Mouse (Mus musculus): ENCODE results near the gene Olfm3. TPM values are rescaled to one million over a fixed set of nuclear protein-coding genes. Genes with fewer than 3 reads are reported as not detected.

Olfm3 gene
- polyA plus RNA-seq, 1 experiment from 2014 or later, result 0.92 TPM

DNA sequence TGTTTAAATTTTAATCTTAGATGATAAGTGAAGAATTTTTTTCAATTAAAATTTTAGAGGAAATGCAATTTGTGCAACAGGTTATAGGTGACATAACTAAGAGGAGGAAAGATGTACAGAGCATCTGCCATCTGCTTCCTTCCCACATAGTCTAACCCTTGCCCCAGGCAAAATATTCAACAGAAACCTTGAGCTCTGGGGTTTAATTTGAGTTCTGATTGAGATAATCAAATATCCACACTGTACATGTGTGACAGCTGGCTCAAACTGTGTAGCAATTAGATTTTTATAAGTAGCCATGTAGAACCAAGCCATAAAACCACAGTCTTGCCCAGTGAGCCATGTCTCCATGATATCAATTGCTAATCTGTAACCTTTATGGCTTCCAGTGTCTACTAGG, 179.1 kb downstream of the Olfm3 start:
- no peaks in the 10 kb centered on the region for H3K27me3 ChIP-seq
- ATAC-seq, result no peak

DNA sequence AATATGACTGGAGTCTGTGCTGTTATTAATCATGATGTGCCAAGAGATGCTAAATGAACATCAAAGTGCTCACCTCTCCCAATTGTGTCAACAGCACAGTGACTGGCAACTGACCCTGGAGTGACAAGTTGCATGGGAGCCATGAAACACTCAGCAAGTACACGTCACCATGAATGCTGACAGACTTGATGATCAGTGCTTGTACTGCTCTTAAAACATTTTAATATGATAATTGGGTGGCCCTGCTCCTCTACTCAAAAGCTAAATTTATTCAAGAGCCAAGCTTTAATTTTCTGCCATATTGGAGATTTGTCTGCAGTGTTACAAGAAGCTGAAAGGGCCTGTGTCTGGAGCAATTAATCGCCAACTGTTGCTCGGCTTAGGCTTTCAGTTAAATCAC, 184.4 kb downstream of the Olfm3 start:
- Histone ChIP-seq H3K4me3 (no peak overlapping the region), H3K9ac (no peak overlapping the region), H3K9me3 (replicated peaks) (no peaks in the 10 kb centered on the region), H3K4me1 (peaks cover 9% of the 10 kb centered on the region; the same call in 1 of the 2 replicates), H3K36me3 (ENCODE audit: poor library complexity, severe bottlenecking) (no peaks in the 10 kb centered on the region), H3K27me3 (no peaks in the 10 kb centered on the region), H3K4me2 (no peak overlapping the region), H3K27ac (no peak overlapping the region)
- 57% methylated on average over 3 of the region's 3 CpGs for WGBS
- ATAC-seq, result peak; percentile 57

More for the DNA sequence above, 179.1 kb downstream of the Olfm3 start:
- peaks cover 7% of the 10 kb centered on the region for H3K4me1 ChIP-seq
- no peaks in the 10 kb centered on the region for H3K36me3 ChIP-seq (ENCODE audit: poor library complexity, severe bottlenecking)
- H3K4me2 ChIP-seq, result no peak overlapping the region
- no peaks in the 10 kb centered on the region for H3K9me3 ChIP-seq (replicated peaks)
- no peak overlapping the region for H3K27ac ChIP-seq
- H3K4me3 ChIP-seq, result no peak overlapping the region
- H3K9ac ChIP-seq, result no peak overlapping the region

DNA sequence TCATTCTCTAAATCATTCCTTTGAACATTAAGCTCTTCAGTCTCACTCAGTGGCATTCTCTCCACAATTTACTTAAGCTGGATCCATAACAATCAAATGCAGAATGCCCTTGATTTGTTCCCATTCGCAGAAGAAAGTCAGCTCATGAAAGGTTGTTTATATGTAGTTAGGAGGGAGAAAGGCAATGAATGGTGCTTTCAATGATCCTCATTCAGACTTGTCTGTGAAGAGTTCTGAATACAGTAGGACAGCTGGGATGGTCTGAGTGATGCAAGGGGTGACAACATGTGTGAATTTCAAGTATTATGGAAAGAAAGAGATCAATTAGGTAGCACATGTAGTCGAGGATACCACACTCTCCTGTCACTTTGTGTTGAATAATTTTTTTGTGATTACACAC, 186.8 kb downstream of the Olfm3 start:
- Histone ChIP-seq H3K9me3 (replicated peaks) (no peaks in the 10 kb centered on the region), H3K27me3 (no peaks in the 10 kb centered on the region), H3K27ac (no peak overlapping the region), H3K9ac (no peak overlapping the region), H3K4me2 (no peak overlapping the region), H3K4me3 (no peak overlapping the region), H3K36me3 (ENCODE audit: poor library complexity, severe bottlenecking) (no peaks in the 10 kb centered on the region), H3K4me1 (peaks cover 9% of the 10 kb centered on the region; the same call in 1 of the 2 replicates)
- peak; percentile 80 for ATAC-seq
- 19% methylated on average over 2 of the region's 2 CpGs for WGBS

DNA sequence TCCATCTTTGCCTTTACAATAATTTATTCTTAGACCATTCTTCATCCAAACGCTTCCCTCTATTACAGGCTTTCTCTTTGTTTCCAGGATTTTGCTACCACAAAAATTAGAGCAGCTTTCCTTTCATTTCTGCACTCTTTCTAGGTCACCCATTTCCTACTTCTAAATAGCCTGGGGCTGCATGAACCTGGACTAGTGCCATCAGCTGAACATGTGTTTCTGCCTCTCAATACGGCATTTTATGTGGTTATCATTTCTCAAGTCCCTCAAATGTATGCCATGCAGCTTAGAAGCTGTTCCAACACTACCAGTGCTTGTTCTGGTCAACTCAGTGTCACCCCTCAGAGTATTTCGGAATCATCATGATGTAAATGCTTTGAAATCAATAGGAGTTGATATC, 191.6 kb downstream of the Olfm3 start:
- ATAC-seq, result no peak
- WGBS, result 65% methylated on average over 3 of the region's 3 CpGs
- Histone ChIP-seq H3K4me1 (peaks cover 8% of the 10 kb centered on the region; the same call in 1 of the 2 replicates), H3K4me2 (no peak overlapping the region), H3K9me3 (replicated peaks) (no peaks in the 10 kb centered on the region), H3K4me3 (no peak overlapping the region), H3K27ac (no peak overlapping the region), H3K9ac (no peak overlapping the region), H3K27me3 (no peaks in the 10 kb centered on the region), H3K36me3 (ENCODE audit: poor library complexity, severe bottlenecking) (no peaks in the 10 kb centered on the region)

DNA sequence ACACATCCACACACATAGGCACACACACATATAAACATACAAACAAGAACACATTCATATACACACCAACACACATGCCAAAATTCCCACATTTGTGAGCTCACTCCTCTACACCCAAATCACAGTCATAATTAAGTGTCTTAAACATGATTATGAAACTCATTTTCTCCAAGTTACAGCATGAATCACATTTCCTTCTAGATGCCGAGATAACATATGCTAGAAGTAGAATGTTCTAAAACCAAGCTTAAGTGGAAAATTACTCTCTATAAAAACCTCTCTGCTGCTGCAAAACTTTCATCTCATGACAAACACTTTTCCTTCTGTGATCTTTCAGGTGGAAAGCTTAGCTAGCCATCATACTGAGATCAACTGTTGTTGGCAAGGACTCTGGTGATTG, 195.7 kb downstream of the Olfm3 start:
- Histone ChIP-seq H3K4me2 (no peak overlapping the region), H3K27me3 (no peaks in the 10 kb centered on the region), H3K4me3 (no peak overlapping the region), H3K27ac (no peak overlapping the region), H3K4me1 (no peaks in the 10 kb centered on the region), H3K36me3 (ENCODE audit: poor library complexity, severe bottlenecking) (no peaks in the 10 kb centered on the region), H3K9ac (no peak overlapping the region), H3K9me3 (replicated peaks) (no peaks in the 10 kb centered on the region)
- WGBS, result 81% methylated on average over 1 of the region's 1 CpGs
- ATAC-seq, result no peak

DNA sequence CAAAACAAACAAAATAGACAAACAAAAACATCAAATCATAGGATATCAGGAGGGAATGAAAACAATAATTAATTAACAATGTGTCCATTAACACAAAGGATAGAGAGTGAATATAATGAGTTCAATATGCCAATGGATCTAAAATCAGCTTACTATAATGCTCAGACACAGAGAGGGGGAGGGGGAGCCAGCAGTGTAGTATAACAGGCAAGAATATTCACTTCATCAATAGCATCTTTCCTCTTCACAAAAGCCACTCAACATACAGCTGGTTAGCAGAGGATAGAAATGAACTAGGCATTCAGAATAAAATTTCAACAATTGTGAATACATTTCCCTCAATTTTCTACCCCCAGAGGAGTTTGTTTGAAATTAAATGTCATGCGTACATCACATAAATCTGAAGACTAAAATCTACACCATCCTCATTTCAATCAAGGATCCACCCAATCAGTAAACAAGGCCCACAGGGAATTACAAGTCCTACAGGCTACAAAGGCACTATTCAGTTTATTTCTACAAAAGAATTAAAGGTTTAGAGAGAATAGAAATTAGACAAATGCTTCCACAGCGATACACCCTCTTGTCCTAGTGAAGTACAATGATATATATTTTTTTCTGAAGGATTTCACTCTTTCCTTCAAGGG, 200.4 kb downstream of the Olfm3 start:
- ATAC-seq, result peak; percentile 68; the same call in 1 of the 2 replicates
- Histone ChIP-seq H3K9ac (no peak overlapping the region), H3K4me3 (no peak overlapping the region), H3K4me1 (no peaks in the 10 kb centered on the region), H3K27me3 (no peaks in the 10 kb centered on the region), H3K9me3 (replicated peaks) (no peaks in the 10 kb centered on the region), H3K4me2 (no peak overlapping the region), H3K27ac (no peak overlapping the region), H3K36me3 (ENCODE audit: poor library complexity, severe bottlenecking) (no peaks in the 10 kb centered on the region)
- WGBS, result 61% methylated on average over 2 of the region's 2 CpGs

DNA sequence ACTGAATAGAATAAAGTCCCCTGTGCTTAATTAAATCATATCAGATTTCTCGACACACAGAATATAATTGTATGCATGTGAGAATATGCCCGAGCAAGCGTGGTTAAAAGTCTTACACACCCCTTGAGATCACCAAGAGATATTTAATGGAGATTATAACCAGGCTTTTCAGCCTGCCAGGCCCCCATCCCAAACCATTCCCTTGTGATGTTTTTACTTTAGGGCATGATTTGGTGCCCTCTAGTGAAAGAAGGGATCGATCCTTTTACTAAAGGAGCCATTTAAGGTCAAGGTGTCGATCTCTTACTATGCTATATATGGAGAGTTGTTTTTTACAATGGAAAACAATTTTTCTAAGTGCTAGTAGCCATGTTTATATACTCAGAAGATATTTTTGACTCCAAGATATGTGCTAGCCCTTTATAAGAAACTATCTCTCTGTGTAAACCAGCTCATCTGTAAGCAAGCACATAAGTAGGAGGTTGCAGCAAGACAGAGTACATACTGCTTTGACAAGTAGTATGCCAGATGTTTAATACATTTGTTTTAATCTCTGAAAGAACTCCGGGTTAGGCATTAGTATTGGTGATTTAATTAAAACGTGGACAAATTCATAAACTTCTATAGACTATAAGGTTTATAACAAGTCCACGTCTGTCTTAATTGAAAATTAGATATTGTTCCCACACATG, 201.1 kb downstream of the Olfm3 start:
- Histone ChIP-seq H3K9me3 (replicated peaks) (no peaks in the 10 kb centered on the region), H3K27me3 (no peaks in the 10 kb centered on the region), H3K9ac (no peak overlapping the region), H3K36me3 (ENCODE audit: poor library complexity, severe bottlenecking) (no peaks in the 10 kb centered on the region), H3K4me1 (no peaks in the 10 kb centered on the region), H3K4me3 (no peak overlapping the region), H3K27ac (no peak overlapping the region), H3K4me2 (no peak overlapping the region)
- WGBS, result 36% methylated on average over 8 of the region's 8 CpGs
- ATAC-seq, result peak; percentile 73

DNA sequence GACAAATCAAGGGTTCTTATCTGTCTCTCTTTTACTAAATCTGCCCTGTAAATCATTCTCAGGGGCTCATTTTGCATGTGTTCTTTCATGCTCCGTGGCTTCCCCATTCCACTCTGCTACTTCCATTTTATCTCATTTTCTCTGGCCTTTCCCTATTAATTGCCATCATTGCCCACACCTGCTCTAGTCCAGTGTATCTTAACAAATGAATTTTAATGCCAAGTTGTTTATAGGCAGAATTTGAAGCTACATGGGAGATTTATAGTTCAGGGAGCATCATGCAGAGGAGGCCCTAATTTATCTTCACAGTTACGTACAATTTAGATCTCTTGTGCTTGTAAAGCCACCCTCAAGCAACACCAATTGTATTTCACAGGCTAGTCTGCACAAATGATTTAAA, 241.8 kb downstream of the Olfm3 start:
- WGBS, result 74% methylated on average over 2 of the region's 2 CpGs
- ATAC-seq, result no peak
- H3K4me2 ChIP-seq, result no peak overlapping the region
- no peaks in the 10 kb centered on the region for H3K36me3 ChIP-seq (ENCODE audit: poor library complexity, severe bottlenecking)
- no peak overlapping the region for H3K27ac ChIP-seq
- no peaks in the 10 kb centered on the region for H3K9me3 ChIP-seq (replicated peaks)
- H3K9ac ChIP-seq, result no peak overlapping the region
- no peaks in the 10 kb centered on the region for H3K27me3 ChIP-seq
- no peak overlapping the region for H3K4me3 ChIP-seq
- no peaks in the 10 kb centered on the region for H3K4me1 ChIP-seq

DNA sequence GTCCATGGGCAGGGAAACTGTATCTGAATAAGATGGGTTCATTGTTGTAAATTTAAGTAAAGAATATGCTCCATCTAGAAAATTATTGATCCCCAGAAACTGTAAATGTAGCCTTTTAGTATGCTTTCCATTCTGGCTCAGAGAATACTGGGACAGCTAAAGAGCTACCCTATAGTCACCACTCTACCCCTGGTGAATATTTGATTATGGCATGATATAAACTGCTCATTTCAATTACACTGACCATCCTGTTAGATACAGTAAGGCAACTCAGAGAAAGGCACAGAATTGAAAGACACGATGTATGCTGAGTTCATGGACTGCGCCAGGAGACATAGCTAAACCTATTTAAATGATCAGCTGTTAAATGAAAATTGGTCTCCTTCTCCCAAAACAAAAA, 242.4 kb downstream of the Olfm3 start:
- H3K4me1 ChIP-seq, result no peaks in the 10 kb centered on the region
- H3K36me3 ChIP-seq (ENCODE audit: poor library complexity, severe bottlenecking), result no peaks in the 10 kb centered on the region
- 86% methylated on average over 2 of the region's 2 CpGs for WGBS
- H3K27ac ChIP-seq, result no peak overlapping the region
- no peaks in the 10 kb centered on the region for H3K27me3 ChIP-seq
- H3K9ac ChIP-seq, result no peak overlapping the region
- H3K4me2 ChIP-seq, result no peak overlapping the region
- no peak overlapping the region for H3K4me3 ChIP-seq
- H3K9me3 ChIP-seq (replicated peaks), result no peaks in the 10 kb centered on the region
- no peak for ATAC-seq

DNA sequence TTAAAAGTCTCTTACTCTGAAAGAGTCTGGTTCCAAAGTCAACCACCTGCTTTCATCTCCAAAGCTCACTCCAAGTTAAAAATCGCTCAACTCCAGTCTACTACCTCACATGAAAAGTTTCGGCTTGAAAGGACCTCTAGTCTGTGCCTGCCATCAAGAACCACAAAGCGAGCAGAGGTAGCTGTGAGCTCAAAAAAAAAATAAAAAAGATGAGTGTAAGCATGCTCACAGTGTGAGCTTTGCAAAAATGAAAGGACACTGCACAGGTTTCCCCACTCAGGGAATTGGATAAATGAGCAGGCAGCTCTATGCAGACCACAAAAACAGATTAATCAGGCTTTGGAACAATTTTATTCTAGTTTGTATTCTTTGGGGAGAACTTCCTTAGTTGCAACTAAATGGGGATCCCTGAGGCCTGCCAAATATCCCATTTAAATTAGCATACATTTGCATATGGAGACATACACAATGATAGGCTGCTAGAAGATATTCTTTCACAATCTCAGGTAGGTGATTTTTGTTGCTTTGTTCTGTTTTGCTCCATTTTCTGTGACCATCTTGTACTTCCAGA, 255.1 kb downstream of the Olfm3 start:
- peaks cover 4% of the 10 kb centered on the region; the same call in 1 of the 2 replicates for H3K4me1 ChIP-seq
- no peak overlapping the region for H3K9ac ChIP-seq
- 64% methylated on average over 3 of the region's 3 CpGs for WGBS
- no peak overlapping the region for H3K27ac ChIP-seq
- peak; percentile 45; the same call in 1 of the 2 replicates for ATAC-seq
- no peaks in the 10 kb centered on the region for H3K36me3 ChIP-seq (ENCODE audit: poor library complexity, severe bottlenecking)
- H3K4me3 ChIP-seq, result no peak overlapping the region
- no peaks in the 10 kb centered on the region for H3K9me3 ChIP-seq (replicated peaks)
- no peaks in the 10 kb centered on the region for H3K27me3 ChIP-seq
- no peak overlapping the region for H3K4me2 ChIP-seq

DNA sequence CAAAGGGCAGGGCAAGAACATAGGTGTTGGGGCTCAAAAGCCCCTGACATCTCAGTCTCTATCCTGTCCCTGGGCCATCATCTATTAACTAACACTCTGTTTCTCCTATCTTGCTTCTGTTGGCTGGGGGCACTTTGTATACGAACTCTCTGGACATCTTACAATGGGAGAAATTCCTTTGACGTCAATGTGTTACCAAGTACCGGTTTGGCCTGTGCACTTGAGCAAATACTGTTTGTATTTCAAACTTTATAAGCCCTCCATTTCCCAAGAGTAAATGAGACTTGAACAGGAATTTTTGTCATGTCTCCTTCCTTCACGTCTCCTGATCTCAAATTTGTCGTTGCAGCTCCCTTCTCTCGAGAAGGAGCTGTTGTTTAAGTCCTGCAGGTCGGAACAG, 270.7 kb downstream of the Olfm3 start:
- Histone ChIP-seq H3K4me3 (no peak overlapping the region), H3K4me2 (no peak overlapping the region), H3K4me1 (no peaks in the 10 kb centered on the region), H3K9me3 (replicated peaks) (no peaks in the 10 kb centered on the region), H3K9ac (no peak overlapping the region), H3K27ac (no peak overlapping the region), H3K36me3 (ENCODE audit: poor library complexity, severe bottlenecking) (no peaks in the 10 kb centered on the region), H3K27me3 (no peaks in the 10 kb centered on the region)
- WGBS, result 86% methylated on average over 7 of the region's 7 CpGs
- ATAC-seq, result no peak

Measured in forebrain, embryonic 13.5 days (tissue).